Mouse (Mus musculus) spleen, adult 2 months (tissue): ENCODE measurements around the gene Leng8.

ENCODE experiments used
- CTCF ChIP-seq: fragments of 200-500 bp; IDR thresholded peaks from 2 replicates; pipeline ENCODE4 v1.5.1; 2011; ENCODE audit warnings: mild to moderate bottlenecking, inconsistent platforms; ENCODE audit not compliant: insufficient read depth, insufficient read length, insufficient replicate concordance; ENCODE audit errors: extremely low read depth
- POLR2A ChIP-seq: fragments of 200-500 bp; IDR thresholded peaks from 2 replicates; pipeline ENCODE4 v1.6.1; 2011; ENCODE audit warnings: low read depth, low read length, inconsistent platforms

DNA sequence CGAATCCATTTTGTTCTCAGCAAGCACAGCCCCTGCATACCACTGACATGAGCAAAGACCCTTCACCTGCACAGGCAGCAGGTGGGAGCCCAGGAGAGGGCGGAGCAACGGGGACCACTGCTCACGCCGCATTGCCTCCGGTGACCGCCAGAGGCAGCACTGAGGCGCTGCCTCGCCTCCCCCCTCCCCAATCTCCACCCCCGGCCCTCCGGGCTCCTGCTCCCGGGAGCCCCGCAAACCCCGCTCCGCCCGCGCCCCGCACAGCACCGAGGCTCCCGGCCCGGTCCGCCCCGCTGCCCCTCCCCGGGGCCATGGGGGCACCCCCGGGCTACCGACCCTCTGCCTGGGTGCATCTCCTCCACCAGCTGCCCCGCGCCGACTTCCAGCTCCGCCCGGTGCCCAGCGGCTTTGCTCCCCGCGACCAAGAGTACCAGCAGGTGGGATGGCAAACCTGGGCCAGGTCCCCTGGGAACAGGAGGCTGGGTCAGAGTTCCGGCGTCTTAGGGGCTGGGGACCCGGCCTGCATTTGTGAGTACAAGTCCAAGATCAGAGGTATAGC lies 17.4 kb upstream of the Leng8 start, which contains the start of gene Ttyh1:
- TF ChIP-seq POLR2A: no peak
- TF ChIP-seq CTCF: peak; percentile 75
